Mouse (Mus musculus) granulocyte monocyte progenitor cell, adult 5-6 weeks (primary cell): ENCODE measurements around the gene Slc6a14. TPM values are rescaled to one million over a fixed set of nuclear protein-coding genes. Genes with fewer than 3 reads are reported as not detected.

ENCODE experiments used
- ATAC-seq: replicated peaks from 2 replicates; pipeline ENCODE4 v1.8.0; 2016; ENCODE audit warnings: mild to moderate bottlenecking, moderate TSS enrichment, inconsistent platforms; ENCODE audit not compliant: poor library complexity, severe bottlenecking
- total RNA-seq, 2 experiments: library from RNA; stranded (forward) in 1 of 2; stranded (reverse) in 1 of 2; fragments of 200-712, 200-1000 nt in 1 of 2; fragments of >200 nt in 1 of 2; fragmentation: Nextera tagmentation in 1 of 2; gene quantifications; 2 replicates each; pipeline ENCODE4 v1.2.3; 2014 to 2017

Gene Slc6a14
- total RNA-seq (2014; fragmentation: Nextera tagmentation) (not detected in 2 replicates), total RNA-seq (2017) (not detected in 2 replicates)

DNA sequence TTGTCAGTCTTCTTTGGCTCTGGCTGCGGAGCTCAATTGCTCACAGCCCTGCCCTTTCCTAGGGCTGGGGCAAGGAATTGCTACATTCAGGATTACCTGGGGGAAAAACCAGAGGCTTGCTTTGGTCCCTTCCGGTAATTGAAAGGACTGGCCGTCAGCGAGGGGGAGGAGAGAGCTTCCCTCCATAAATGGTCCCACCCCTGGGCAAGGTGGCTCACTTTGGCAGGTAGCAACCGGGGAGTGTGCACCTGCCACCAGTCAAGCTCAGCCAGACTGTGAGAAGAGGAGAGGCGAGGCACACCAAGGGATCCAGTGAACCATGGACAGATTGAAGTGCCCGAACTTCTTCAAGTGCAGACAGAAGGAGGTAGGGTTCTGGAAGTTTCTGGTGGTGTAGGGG, at the start of gene Slc6a14:
Gene Slc6a14 (plus strand): TSS at position 68 of the 400 bp plus-strand sequence.
- ATAC-seq: no peak

DNA sequence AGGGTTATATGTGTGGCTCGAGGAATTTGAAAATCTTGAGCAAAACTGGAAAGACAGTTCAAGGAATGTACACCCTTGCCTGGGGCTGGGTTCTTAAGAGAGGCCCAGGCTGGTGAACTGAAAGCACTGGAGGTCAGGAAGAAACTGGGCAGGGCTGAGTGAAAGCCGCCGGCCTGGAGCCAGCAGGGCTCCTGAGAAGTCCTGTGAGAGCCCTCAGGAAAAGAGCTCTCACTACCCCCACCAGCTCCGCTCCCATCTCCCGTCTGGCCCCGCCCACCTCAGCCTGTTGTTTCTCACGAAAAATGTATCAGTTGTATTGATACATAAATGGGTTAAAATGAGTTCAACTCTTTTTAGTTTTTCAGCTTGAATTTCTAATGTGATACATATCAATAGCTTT, 43.8 kb upstream of the Slc6a14 start:
- ATAC-seq: no peak

- ATAC-seq: no peak
Observed at GRCm38 (mm10) chrX:21695220-21695619, 19.5 kb upstream of the Slc6a14 start.

- no peak for ATAC-seq
Observed at GRCm38 (mm10) chrX:21695687-21696086, 19.0 kb upstream of the Slc6a14 start.

GRCm38 (mm10) chrX:21701646-21702045, 13.1 kb upstream of the Slc6a14 start:
- ATAC-seq: no peak

- no peak for ATAC-seq
Observed at GRCm38 (mm10) chrX:21704470-21704869, 10.2 kb upstream of the Slc6a14 start.

- ATAC-seq: no peak
Observed at GRCm38 (mm10) chrX:21715293-21715692, 597 bp downstream of the Slc6a14 start.

DNA sequence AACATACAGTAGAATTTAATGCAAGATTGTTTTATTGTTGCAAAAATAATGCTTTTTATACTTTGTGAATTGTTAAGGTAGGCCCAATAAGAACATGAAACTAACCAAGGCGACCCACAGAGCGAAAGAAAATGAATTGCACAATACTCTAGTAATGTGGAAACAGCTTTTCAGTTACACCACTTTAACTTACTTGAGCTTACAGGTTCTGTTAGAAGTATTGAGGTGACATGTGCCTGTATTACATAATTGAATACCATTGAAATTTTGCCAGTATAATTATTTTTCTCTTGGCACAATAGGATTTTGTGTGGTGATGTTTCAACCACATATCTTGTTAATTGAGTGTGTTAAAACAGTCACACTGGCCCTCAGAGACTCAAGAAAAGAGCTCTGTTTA, 2.2 kb downstream of the Slc6a14 start:
- ATAC-seq: no peak

GRCm38 (mm10) chrX:21744997-21745396, 30.3 kb downstream of the Slc6a14 start, which contains the start of gene Gm28269:
Gene Gm28269, minus strand, starts transcription at chrX:21745097.
- no peak for ATAC-seq

Other genes with a start within 250 kb of the Slc6a14 start
- not detected in 2 replicates for gene Agtr2, start 230.4 kb upstream of the Slc6a14 start, total RNA-seq (2014; fragmentation: Nextera tagmentation)
- gene Agtr2, start 230.4 kb upstream of the Slc6a14 start, total RNA-seq (2017): not detected in 2 replicates
- gene Gm28269, start 30.2 kb downstream of the Slc6a14 start, total RNA-seq (2014; fragmentation: Nextera tagmentation): not detected in 2 replicates
- gene Gm28269, start 30.2 kb downstream of the Slc6a14 start, total RNA-seq (2017): not detected in 2 replicates